Mouse (Mus musculus): ENCODE results near the gene Cox6b1. TPM values are rescaled to one million over a fixed set of nuclear protein-coding genes. Genes with fewer than 3 reads are reported as not detected.

Gene Cox6b1
- polyA plus RNA-seq, 3 experiments from 2014 or later: 376 to 780 (median 668) TPM

DNA sequence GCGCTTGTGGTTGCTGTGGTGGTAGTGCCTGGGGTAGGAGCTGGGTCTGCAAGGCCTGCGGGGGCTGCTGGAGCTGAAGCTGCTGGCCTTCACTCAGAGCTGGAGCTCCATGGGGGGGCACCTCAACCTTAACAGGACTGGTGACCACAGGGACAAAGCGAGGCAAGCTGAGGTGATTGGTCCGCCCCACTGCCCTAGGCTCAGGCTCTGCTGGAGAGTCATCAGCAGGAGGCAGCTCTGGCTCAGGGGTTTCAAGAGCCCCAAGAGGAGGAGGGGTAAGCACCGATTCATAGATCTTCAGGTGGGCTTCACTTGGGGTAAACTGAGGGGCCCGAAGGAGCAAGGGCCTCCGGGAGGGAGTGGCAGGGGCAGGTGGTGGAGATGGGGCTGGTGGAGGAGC lies 40.8 kb downstream of the Cox6b1 start:
- ATAC-seq: no peak

DNA sequence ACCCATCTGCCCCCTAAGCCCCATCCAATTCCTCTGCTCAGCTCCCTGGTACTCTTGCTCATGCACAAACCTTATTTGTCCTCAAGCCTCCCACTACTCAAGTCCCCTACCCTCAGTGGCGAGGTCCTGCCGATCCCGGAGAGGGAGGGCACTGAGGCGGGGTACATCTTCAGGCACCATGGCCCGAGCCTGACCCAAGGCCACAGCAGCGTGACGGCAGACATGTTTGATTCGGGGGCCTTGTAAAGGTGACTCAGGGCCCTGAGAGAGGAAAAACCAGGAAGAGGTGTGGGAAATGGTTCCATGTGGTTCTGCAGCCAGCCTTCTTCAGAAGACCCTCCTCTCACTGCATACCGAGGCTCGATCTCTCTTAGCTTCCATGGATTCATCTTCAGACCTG lies 41.6 kb downstream of the Cox6b1 start:
- ATAC-seq: no peak

DNA sequence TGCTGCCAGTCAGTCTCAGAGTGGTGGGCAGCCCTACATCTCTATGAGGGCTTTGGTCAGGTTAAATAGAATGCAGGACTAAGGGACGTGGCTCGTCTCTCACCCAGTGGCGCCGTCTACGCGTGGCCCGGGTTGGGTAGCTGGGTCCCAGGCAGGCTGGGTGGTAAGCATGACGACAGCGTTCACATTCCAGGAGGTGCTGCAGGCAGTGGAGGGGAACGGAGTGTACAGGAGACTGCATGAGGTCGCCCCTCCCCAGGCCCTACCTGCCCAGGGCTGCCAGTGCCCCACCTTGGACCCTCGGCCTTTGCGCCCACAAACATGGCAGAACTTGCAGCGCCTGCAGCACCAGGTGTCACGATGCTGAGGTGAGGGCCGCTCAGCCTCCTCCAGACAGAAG lies 44.4 kb downstream of the Cox6b1 start:
- ATAC-seq: no peak

DNA sequence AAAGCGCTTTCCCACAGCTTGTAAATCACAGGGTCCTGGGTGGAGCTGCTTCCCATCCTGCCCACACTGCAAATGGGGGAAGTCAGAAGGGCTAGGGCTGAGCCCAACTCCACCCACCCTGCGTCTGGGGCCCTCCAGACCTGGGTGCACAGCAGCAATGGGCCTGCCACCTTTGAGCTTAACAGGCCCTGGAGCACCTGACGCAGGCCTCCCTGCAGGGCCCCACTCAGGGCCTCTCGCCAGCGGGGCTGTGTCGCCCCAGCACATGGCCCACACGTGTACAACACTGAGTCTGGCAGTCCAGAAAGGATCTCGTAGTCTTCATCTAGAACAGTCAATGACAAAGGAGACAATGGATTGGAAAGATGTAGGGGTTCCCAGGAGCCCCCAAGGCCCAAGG lies 46.0 kb downstream of the Cox6b1 start:
- no peak for ATAC-seq

DNA sequence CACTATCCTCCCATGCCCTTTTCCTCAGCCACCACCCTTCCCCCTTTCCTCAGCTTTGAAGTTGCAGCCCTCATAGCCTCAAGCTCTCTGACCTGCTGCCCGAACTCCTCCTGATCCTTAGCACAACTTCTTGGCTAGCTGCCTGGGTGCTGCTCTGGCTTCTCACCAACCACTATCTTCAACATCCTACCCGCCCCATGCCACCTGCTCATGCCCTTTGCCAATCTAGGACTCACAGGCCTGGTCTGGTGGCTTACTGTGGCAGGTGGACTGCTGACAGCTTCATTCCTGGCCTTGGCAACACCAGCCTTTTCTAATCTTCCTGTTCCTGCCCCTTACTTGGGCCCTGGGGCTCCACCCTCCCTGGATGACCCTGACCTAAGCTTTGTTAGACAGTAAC lies 53.0 kb downstream of the Cox6b1 start:
- no peak for ATAC-seq

DNA sequence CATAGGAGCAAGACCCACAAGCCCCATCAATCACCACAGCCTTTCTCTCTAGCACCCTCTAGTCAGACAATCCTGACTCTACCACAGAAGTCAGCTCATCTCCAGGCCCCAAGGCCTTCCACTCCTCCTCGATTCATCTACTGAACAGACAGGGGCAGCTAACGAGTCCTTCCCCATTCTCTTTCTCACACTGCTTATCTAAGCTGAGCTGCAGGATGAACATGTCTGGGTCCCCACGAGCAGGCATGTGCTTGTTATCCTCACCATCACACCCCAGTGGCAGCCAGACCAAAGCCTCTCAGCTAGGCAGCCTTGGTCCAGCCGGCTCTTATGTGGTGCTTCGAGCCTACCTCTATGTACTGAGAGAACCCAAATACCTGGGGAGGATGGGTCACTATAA lies 53.6 kb downstream of the Cox6b1 start:
- no peak for ATAC-seq

DNA sequence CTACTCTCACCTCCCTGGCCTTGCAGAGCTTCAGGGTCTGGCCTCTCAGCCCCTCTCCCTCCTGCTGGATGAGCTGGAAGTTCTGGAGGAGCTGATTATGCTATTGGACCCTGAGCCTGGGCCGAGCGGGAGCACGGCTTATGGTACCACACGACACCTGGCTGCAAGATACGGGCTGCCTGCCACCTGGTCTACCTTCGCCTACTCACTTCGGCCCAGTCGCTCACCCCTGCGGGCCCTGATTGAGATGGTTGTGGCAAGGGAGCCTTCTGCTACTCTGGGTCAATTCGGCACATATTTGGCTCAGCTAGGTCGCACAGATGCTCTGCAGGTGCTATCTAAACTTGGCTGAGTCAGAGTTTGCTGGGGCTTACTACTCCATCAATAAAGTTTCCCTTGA lies 58.4 kb downstream of the Cox6b1 start:
- ATAC-seq: no peak

Other genes starting within 250 kb of the Cox6b1 start
- gene Tyrobp, start 212.4 kb downstream of the Cox6b1 start, polyA plus RNA-seq (2017; shearing (Covaris generic)): 10 to 100 TPM in 1 of 3 experiments, 1 to 10 TPM in 1, under 1 TPM in 1; 0.79 to 15.0 (median 2.2) TPM
- 100 to 1,000 TPM; 484 to 574 (median 552) TPM for gene Hcst, start 206.3 kb downstream of the Cox6b1 start, polyA plus RNA-seq (2017; shearing (Covaris generic))
- gene Nfkbid, start 204.4 kb downstream of the Cox6b1 start, polyA plus RNA-seq (2017; shearing (Covaris generic)): 10 to 100 TPM; 37.3 to 50.8 (median 41.1) TPM
- 1 to 10 TPM; 6.0 to 7.4 (median 6.0) TPM for gene Aplp1, start 180.6 kb downstream of the Cox6b1 start, polyA plus RNA-seq (2017; shearing (Covaris generic))
- gene Kirrel2, start 168.5 kb downstream of the Cox6b1 start, polyA plus RNA-seq (2017; shearing (Covaris generic)): not detected
- gene Nphs1, start 167.8 kb downstream of the Cox6b1 start, polyA plus RNA-seq (2017; shearing (Covaris generic)): under 1 TPM in 1 of 3 experiments, not detected in 2; 0.11 TPM
- gene Prodh2, start 132.5 kb downstream of the Cox6b1 start, polyA plus RNA-seq (2017; shearing (Covaris generic)): not detected
- gene Arhgap33, start 91.1 kb downstream of the Cox6b1 start, polyA plus RNA-seq (2017; shearing (Covaris generic)): 1 to 10 TPM in 1 of 3 experiments, under 1 TPM in 2; 0.28 to 1.1 (median 0.91) TPM
- 1 to 10 TPM; 2.7 to 3.6 (median 2.8) TPM for gene Hspb6, start 74.0 kb downstream of the Cox6b1 start, polyA plus RNA-seq (2017; shearing (Covaris generic))
- 1 to 10 TPM; 2.8 to 4.5 (median 4.0) TPM for gene Proser3, start 73.9 kb downstream of the Cox6b1 start, polyA plus RNA-seq (2017; shearing (Covaris generic))
- 100 to 1,000 TPM in 2 of 3 experiments, 10 to 100 TPM in 1; 94.5 to 112 (median 109) TPM for gene Lin37, start 66.3 kb downstream of the Cox6b1 start, polyA plus RNA-seq (2017; shearing (Covaris generic))
- 10 to 100 TPM; 56.1 to 60.5 (median 60.0) TPM for gene U2af1l4, start 62.9 kb downstream of the Cox6b1 start, polyA plus RNA-seq (2017; shearing (Covaris generic))
- gene Gm49396, start 62.8 kb downstream of the Cox6b1 start, polyA plus RNA-seq (2017; shearing (Covaris generic)): 10 to 100 TPM; 45.7 to 85.3 (median 82.8) TPM
- gene Psenen, start 62.5 kb downstream of the Cox6b1 start, polyA plus RNA-seq (2017; shearing (Covaris generic)): 100 to 1,000 TPM; 271 to 363 (median 299) TPM
- 100 to 1,000 TPM; 118 to 196 (median 157) TPM for gene Igflr1, start 60.7 kb downstream of the Cox6b1 start, polyA plus RNA-seq (2017; shearing (Covaris generic))
- gene Kmt2b, start 37.4 kb downstream of the Cox6b1 start, polyA plus RNA-seq (2017; shearing (Covaris generic)): 10 to 100 TPM; 15.7 to 23.0 (median 22.6) TPM
- gene Zbtb32, start 27.2 kb downstream of the Cox6b1 start, polyA plus RNA-seq (2017; shearing (Covaris generic)): 10 to 100 TPM; 11.7 to 28.7 (median 11.9) TPM
- 1 to 10 TPM in 2 of 3 experiments, under 1 TPM in 1; 0.47 to 3.1 (median 1.5) TPM for gene Upk1a, start 13.3 kb downstream of the Cox6b1 start, polyA plus RNA-seq (2017; shearing (Covaris generic))
- gene Etv2, start 9.7 kb upstream of the Cox6b1 start, polyA plus RNA-seq (2017; shearing (Covaris generic)): not detected
- 10 to 100 TPM; 21.7 to 30.7 (median 28.0) TPM for gene Rbm42, start 24.2 kb upstream of the Cox6b1 start, polyA plus RNA-seq (2017; shearing (Covaris generic))
- gene Haus5, start 38.8 kb upstream of the Cox6b1 start, polyA plus RNA-seq (2017; shearing (Covaris generic)): 10 to 100 TPM; 23.9 to 33.9 (median 26.4) TPM
- not detected for gene Pmis2, start 45.5 kb upstream of the Cox6b1 start, polyA plus RNA-seq (2017; shearing (Covaris generic))
- not detected for gene 2200002J24Rik, start 72.8 kb upstream of the Cox6b1 start, polyA plus RNA-seq (2017; shearing (Covaris generic))
- gene Atp4a, start 86.1 kb upstream of the Cox6b1 start, polyA plus RNA-seq (2017; shearing (Covaris generic)): not detected
- 10 to 100 TPM; 43.1 to 55.2 (median 48.6) TPM for gene Tmem147, start 103.4 kb upstream of the Cox6b1 start, polyA plus RNA-seq (2017; shearing (Covaris generic))
- gene Gapdhs, start 117.5 kb upstream of the Cox6b1 start, polyA plus RNA-seq (2017; shearing (Covaris generic)): under 1 TPM in 2 of 3 experiments, not detected in 1; 0.39 to 0.46 TPM
- 1 to 10 TPM in 2 of 3 experiments, not detected in 1; 1.5 to 1.6 TPM for gene Sbsn, start 125.3 kb upstream of the Cox6b1 start, polyA plus RNA-seq (2017; shearing (Covaris generic))
- gene Dmkn, start 137.6 kb upstream of the Cox6b1 start, polyA plus RNA-seq (2017; shearing (Covaris generic)): not detected
- gene Krtdap, start 161.7 kb upstream of the Cox6b1 start, polyA plus RNA-seq (2017; shearing (Covaris generic)): not detected
- 1 to 10 TPM in 1 of 3 experiments, under 1 TPM in 2; 0.50 to 3.1 (median 0.82) TPM for gene Ffar2, start 197.6 kb upstream of the Cox6b1 start, polyA plus RNA-seq (2017; shearing (Covaris generic))
- under 1 TPM in 1 of 3 experiments, not detected in 2; 0.27 TPM for gene Ffar3, start 230.0 kb upstream of the Cox6b1 start, polyA plus RNA-seq (2017; shearing (Covaris generic))
- gene Ffar1, start 235.4 kb upstream of the Cox6b1 start, polyA plus RNA-seq (2017; shearing (Covaris generic)): under 1 TPM in 2 of 3 experiments, not detected in 1; 0.17 to 0.20 TPM

Data from inflammation-experienced regulatory T-cells, adult 6 months (primary cell).